9 mouse cellular contexts compared by ENCODE assay signal in the genomic region with DNA sequence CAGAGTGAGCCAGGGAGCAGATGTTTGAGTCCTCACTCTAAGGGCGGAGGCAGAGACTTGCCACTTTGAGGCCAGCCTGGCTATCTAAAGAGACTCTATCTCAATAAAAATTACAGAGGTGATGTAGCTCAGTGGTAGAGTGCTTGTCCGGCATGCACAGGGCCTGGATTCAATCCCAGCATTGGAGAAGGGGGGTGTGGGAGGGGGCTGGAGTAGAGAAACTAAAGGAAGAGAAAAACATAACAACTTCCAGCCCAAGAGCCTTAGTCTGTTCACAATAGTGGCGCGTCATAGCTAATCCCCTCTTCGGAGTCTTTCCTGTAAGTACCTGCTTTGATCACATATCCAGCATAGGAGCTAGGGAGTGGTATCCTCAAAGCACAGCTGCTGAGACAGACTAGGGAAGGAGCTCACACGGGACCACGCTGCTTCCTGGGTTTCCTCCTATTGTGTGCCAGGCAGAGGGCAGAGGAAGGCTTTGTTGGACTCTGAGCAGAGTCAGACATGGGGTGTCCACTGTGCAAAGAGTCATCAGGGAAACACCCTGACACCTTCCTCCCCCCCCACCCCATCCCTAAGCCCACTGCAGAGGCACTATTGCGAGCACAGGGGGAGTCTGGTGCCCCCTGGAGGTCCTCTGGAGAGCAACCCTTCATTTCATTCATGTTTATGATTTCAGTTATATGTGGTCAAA. TPM values are rescaled to one million over a fixed set of nuclear protein-coding genes. Genes with fewer than 3 reads are reported as not detected.
A peak's percentile ranks its signal among the peaks of the same experiment; 100 is the strongest.
DNase-seq lines count a peak whose midpoint lies in the region; ATAC-seq lines count a peak whose summit lies in the region.
"Had no signal": no experiment of that assay in that cellular context is flagged by ENCODE, and none has a peak within 500 bp of the region (broad histone marks: within the 10 kb centered on the region; RNA-seq: fewer than 3 reads in every experiment).

No protein-coding gene starts in this region.

- H3K9me3 ChIP-seq in hindbrain, embryonic 11.5 days (ENCODE audit: control insufficient read depth, low read length), result no peaks in the 10 kb centered on the region
- H3K9me3 ChIP-seq in hindbrain, embryonic 16.5 days (ENCODE audit: control insufficient read depth, low read length), result no peaks in the 10 kb centered on the region
- no peaks in the 10 kb centered on the region for H3K9me3 ChIP-seq in forebrain, embryonic 14.5 days (replicated peaks; ENCODE audit: control insufficient read depth, low read length)

- no peak overlapping the region for H3K4me2 ChIP-seq in hindbrain, embryonic 11.5 days (replicated peaks; ENCODE audit: low read depth, low read length)
- no peak overlapping the region for H3K4me2 ChIP-seq in hindbrain, embryonic 16.5 days (ENCODE audit: low read length)
- no peak overlapping the region for H3K4me2 ChIP-seq in forebrain, embryonic 14.5 days (ENCODE audit: low read length)

- peak; percentile 42 for DNase-seq in hindbrain, embryonic 11.5 days (ENCODE audit: low spot score)
- DNase-seq in ES-CJ7 (ENCODE audit: low read depth, low spot score), result peak; percentile 50
- no peak for DNase-seq in forebrain, embryonic 14.5 days (ENCODE audit: low spot score)
- DNase-seq in lung, postnatal 36 days, result peak; percentile 40
- no peak for DNase-seq in urinary bladder, postnatal 14 days (ENCODE audit: low spot score)
- no peak for DNase-seq in spleen, postnatal 36 days (ENCODE audit: low spot score in 2 of 2)
- DNase-seq in frontal cortex, postnatal 14 days (ENCODE audit: low spot score in 2 of 2), result no peak

- H3K36me3 ChIP-seq in hindbrain, embryonic 11.5 days (ENCODE audit: control insufficient read depth, insufficient read depth, low read length), result peaks cover 16% of the 10 kb centered on the region
- H3K36me3 ChIP-seq in hindbrain, embryonic 16.5 days (ENCODE audit: control insufficient read depth, insufficient read depth, low read length), result peaks cover 5% of the 10 kb centered on the region; the same call in 1 of the 2 replicates
- peaks cover 79% of the 10 kb centered on the region for H3K36me3 ChIP-seq in forebrain, embryonic 14.5 days (ENCODE audit: control insufficient read depth, insufficient read depth, low read length)

- no peak overlapping the region for H3K27ac ChIP-seq in hindbrain, embryonic 11.5 days (ENCODE audit: low read depth, low read length)
- H3K27ac ChIP-seq in hindbrain, embryonic 16.5 days (ENCODE audit: low read depth, low read length), result no peak overlapping the region
- H3K27ac ChIP-seq in forebrain, embryonic 14.5 days (ENCODE audit: low read depth, low read length), result no peak overlapping the region
- H3K27ac ChIP-seq: macrophage had no signal

- WGBS in hindbrain, embryonic 11.5 days, result 81% methylated on average over 8 of the region's 8 CpGs
- WGBS in hindbrain, embryonic 16.5 days, result 65% methylated on average over 8 of the region's 8 CpGs
- WGBS in forebrain, embryonic 14.5 days, result 59% methylated on average over 8 of the region's 8 CpGs

- ATAC-seq in hindbrain, embryonic 11.5 days (ENCODE audit: low FRiP score), result peak; percentile 44; the same call in 1 of the 2 replicates
- no peak for ATAC-seq in hindbrain, embryonic 16.5 days
- peak; percentile 52; the same call in 1 of the 2 replicates for ATAC-seq in forebrain, embryonic 14.5 days

- H3K4me1 ChIP-seq in hindbrain, embryonic 11.5 days (replicated peaks; ENCODE audit: control insufficient read depth, insufficient read depth, low read length), result no peaks in the 10 kb centered on the region
- peaks cover 3% of the 10 kb centered on the region; the same call in 1 of the 2 replicates for H3K4me1 ChIP-seq in hindbrain, embryonic 16.5 days (ENCODE audit: control insufficient read depth, insufficient read depth, low read depth, low read length)
- no peaks in the 10 kb centered on the region for H3K4me1 ChIP-seq in forebrain, embryonic 14.5 days (ENCODE audit: control insufficient read depth, insufficient read depth, low read length)

- H3K9ac ChIP-seq in hindbrain, embryonic 11.5 days (ENCODE audit: low read depth, low read length), result no peak overlapping the region
- no peak overlapping the region for H3K9ac ChIP-seq in hindbrain, embryonic 16.5 days (ENCODE audit: low read depth, low read length)
- no peak overlapping the region for H3K9ac ChIP-seq in forebrain, embryonic 14.5 days (ENCODE audit: low read length)

- no peaks in the 10 kb centered on the region for H3K27me3 ChIP-seq in hindbrain, embryonic 11.5 days (ENCODE audit: control insufficient read depth, insufficient read depth, low read length)
- H3K27me3 ChIP-seq in hindbrain, embryonic 16.5 days (replicated peaks; ENCODE audit: control insufficient read depth, insufficient read depth, low read length), result no peaks in the 10 kb centered on the region
- no peaks in the 10 kb centered on the region for H3K27me3 ChIP-seq in forebrain, embryonic 14.5 days (replicated peaks; ENCODE audit: control insufficient read depth, insufficient read depth, low read length)

- no peak overlapping the region for H3K4me3 ChIP-seq in hindbrain, embryonic 11.5 days (ENCODE audit: low read depth, low read length)
- no peak overlapping the region for H3K4me3 ChIP-seq in hindbrain, embryonic 16.5 days (ENCODE audit: low read length)
- H3K4me3 ChIP-seq in forebrain, embryonic 14.5 days (ENCODE audit: low read depth, low read length), result no peak overlapping the region

RNA-seq across cellular contexts. Expression of gene Retreg1, which starts 51.2 kb away (rescaled TPM):
- 3.5 and 4.6 TPM in 2 replicates for polyA plus RNA-seq in hindbrain, embryonic 11.5 days (2014; fragmentation: Nextera tagmentation; extraction: Ambion mirVana)
- 16.5 and 19.0 TPM in 2 replicates for polyA plus RNA-seq in hindbrain, embryonic 16.5 days (2015; fragmentation: Nextera tagmentation; extraction: Ambion mirVana)
- 6.7 and 8.1 TPM in 2 replicates for polyA plus RNA-seq in forebrain, embryonic 14.5 days (2014; fragmentation: Nextera tagmentation; extraction: Ambion mirVana)

Comparison
In these comparisons a context has a peak if more than half of its experiments do, and no peak if none do; other contexts are left out.
1. DNase-seq: peak in hindbrain, embryonic 11.5 days (single experiment), ES-CJ7 (single experiment) and lung, postnatal 36 days (single experiment); none in forebrain, embryonic 14.5 days (single experiment), urinary bladder, postnatal 14 days (single experiment), spleen, postnatal 36 days (0 of 2) and frontal cortex, postnatal 14 days (0 of 2).